Mouse (Mus musculus): ENCODE data around the gene Spen.

The Spen gene

GRCm38 (mm10) chr4:141419398-141420191 is 118.8 kb downstream of the Spen start:
- no peak for DNase-seq
